Mouse (Mus musculus) embryo, embryonic 9.5 days (tissue): ENCODE measurements at regions not wholly inside any gene's neighbourhood (a gene's known extent, or its start where the extent isn't known, plus 50 kb on each side); places are given as distances from the start of the nearest gene placed in this dataset.

Experiments
- DNase-seq: peaks from one replicate; pipeline ENCODE4 v3.0.0-alpha.2; 2017; ENCODE audit errors: extremely low spot score

DNA sequence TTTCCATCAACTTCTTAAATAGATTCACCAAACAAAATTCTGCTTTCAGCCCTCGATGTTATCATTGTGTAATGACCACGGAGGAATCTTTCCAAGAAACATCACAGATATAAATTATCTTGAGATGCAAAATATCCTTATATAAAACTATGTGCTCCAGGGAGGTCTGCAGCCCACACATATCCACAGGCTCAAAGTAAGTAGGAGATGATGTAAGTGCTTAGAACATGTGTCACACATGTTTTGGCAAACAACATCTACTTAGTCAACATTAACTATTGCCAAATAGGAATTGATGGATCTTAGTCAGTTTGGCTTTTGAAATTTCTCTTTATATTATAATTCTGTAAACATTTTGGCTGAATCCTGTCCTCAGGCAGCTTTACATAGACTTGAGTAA, 800.8 kb upstream of the Tenm2 start:
- no peak for DNase-seq

DNA sequence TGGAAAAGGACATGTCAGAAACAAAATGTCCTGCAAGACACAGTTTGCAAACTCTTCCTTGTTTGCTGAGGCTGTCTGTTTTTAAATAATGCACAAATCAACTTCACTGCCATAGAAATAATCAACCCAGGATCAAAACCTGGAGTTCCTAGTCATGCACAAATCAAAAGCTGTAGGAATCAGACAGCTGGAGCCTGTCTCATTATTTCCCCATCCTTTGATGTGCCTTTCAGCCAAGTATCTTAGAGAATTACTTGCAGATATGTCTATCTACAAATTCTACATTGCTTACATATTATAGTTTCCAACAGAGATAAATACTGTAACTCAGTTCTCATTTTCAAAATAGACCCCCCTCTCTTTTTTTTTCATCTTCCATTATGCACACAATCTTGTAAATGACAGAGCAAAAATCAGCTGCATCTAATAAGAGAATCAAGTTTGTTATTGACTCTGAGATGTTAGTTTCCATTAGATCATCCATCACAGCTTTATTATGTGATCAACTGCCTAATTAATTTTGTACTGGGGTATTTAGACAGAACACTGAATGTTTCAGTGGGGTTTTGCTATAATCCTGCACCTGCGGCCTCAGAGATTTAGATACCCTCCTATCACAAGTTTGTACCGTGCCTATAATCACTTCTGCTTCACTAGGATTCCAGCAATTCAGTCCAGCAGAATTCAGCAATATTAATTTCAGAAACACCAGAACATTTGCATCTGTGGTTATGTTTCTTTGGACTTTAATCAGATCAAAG, 798.9 kb upstream of the Tenm2 start:
- no peak for DNase-seq

DNA sequence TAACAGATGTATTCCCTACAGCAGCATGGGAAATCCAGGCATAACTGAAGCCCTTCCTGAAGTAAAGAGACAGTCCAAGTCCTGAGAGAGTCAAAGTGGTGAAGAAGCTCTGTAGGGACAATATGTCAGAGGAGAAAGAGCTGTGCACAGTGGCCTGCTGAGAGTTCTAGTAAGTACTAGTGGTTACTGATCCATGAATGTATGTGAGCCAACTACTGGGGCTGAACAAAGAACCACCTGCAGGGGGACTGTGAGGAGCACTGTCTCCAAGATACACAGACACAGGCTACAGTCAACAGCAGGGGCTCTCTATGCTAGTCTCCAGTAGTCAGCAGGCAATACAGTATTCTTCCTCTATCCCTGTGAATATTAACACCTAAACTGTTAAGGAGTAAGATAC, 785.9 kb upstream of the Tenm2 start:
- no peak for DNase-seq

DNA sequence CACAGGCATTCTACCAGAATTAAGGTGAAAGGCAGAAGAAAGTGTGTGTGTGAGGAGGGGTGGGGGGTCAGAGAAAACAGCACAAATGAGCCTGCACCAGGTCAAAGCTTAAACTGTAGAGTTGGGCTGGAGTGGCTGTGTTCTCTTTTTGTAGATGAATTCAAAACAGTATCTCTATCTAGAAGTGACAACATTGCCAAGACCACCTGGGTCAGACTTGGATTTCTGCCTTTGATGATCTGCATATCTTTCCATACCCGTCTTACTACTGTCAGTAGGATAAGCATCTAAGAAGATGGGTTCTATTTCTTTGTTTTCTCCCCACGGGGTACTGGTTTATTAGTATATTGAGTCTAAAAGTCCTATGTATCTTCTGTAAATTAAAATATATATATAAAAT, 742.4 kb upstream of the Tenm2 start:
- DNase-seq = no peak

DNA sequence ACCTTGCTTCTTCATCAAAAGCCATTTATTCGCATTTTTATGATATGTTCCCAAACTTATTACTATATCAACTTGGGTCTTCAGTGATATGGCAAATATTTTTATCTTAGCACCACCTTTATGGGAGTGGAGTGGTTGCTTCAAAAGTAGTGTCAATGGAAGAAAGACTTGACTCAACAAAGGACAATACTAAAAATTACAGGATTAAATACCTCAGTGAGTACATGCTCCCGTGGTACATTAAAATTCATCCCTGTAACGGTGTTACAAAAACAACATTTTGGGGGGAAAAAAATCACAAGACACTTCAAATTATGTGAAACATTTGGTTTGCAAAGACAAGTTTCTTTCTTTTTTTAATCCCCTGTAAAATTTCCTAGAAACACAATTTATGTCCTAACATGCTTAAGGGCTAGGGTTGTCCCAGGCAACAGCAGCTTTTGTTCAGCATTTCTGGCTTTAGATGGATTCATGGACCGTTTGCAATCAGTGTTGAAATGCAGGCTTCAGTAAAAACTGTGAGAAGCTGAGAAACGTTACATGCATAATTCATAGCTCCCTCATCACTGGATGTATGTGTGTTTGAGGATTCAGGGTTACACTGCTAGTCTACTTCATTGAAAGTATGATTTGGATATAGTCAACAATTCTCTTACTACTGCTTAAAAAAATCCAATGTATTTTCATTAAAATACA, 700.8 kb upstream of the Tenm2 start:
- no peak for DNase-seq

DNA sequence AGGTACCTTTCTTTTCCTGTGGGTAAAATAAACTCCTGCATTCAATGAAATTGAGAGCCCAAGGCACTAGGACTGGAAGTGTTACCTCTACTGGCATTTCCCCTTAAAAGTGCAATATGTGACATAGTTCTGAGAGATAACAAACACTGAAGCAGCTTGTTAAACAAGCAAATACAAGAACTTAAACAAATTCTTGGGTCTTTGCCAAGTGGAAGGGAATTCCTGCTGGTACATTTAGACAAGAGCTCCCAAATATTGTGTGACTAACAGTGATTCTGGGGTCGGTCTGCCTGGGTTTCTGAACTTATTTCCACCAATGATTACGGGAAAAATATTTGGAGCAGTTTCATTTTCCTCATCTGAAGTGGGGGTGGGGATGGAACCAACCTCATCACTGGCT, 677.4 kb upstream of the Tenm2 start:
- no peak for DNase-seq

DNA sequence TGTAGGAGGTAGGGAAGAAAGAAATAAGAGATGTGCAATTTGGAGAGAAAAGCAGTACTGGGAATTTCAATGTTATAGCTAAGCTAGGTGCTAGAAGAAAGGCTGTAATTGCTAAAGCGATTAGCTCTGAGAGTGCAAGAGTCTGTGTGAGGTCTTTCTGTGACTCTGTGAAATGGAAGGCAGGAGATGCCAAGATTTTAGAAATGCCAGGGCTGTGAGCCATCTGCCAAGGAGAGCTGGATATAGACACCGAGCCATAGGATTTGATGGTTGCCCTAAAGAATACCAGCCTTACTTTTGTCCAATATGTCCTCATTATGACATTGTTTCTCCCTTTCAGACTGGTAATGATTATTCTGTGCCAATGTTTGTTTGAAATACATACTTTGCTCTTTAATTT, 669.2 kb upstream of the Tenm2 start:
- DNase-seq = no peak

DNA sequence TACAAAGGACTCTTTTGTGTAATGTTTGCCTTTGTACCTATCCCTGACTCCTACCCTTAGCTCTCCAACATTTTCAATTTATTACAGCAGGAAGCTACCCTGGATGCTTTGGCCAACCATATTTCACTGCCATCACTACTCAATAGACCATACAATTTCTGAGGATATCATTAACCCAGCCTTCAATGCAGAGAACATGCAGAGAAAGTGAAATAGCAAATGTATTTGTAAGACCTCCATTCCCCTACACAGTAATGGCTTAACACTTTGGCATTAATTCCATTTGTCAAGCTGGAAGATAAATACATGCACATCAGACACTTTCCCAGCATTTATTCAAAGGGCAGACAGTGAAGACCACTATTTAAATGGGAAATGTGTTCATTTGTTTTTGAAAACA, 661.9 kb upstream of the Tenm2 start:
- DNase-seq = no peak

DNA sequence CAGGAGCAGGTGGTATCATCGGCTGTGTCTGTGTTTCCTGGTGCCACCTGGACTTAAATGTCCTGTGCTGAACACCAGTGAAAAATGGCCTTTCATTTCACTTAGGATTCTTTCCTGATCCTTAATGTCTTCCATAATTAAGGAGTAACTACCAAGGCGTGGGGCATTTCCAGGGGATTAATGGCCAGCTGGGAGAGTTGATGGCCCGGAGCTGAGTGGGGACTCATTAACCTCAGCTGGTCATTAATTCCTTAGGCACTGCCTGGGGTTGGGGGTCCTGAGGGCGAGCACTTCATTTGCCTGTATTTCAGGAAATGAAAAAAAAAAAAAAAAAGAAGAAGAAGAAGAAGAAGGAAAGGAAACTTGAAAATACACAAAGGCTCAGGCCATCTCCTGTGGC, 647.0 kb upstream of the Tenm2 start:
- no peak for DNase-seq

DNA sequence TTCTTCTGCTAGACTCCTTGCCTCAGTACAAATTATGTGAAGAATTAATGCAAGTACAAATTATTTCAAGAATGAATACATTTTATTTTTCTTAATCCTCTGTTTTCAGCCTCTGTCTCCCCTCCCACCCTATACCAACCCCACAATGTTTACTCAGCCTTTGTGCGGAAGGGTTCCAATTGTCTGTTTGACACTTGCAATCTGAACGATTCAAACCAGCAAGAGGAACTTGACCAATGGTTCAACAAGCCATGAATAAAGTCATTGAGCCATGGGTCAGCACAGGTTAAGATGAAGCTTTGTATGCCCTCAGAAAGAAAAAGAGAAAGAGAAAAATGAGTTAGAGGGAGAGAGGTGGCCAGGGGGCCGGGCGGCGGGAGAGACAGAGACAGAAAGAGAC, 601.5 kb upstream of the Tenm2 start:
- peak; percentile 25 for DNase-seq

DNA sequence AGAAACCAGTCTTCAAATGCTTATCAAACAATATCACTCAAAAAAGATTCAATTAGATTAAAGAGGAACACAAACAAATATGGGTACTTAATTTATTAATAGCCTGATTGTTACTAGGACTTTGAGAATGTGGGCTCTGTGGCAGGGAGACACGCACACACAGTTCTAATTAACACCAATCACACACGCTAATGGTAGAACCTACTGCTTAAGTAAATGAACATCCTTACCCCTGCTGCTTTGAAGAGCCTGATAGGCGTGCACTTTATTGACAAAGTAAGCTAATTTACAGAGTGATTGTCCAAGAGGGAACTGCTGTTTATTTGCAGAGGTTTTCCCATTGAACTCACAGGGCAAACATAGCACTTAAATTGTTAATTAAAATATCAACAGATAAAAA, 595.2 kb upstream of the Tenm2 start:
- no peak for DNase-seq

DNA sequence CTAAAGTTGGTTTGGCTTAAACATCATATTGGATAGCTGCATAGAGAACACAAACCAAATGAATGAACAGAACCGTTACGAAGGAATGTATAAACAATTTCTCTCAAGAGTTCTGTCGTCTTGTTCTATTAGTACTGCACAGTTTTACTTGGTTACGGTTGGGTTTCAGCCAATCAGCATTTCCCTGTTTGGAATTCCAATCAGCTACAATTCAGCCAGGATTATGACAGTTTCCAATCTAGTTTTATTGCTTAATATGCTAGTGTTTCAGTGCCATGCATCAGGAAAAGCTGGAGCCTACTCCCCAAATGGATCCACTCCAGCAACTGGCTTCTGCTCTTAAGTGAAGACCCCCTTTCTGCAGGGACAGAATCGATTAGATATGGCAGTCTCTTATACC, 571.0 kb upstream of the Tenm2 start:
- no peak for DNase-seq

DNA sequence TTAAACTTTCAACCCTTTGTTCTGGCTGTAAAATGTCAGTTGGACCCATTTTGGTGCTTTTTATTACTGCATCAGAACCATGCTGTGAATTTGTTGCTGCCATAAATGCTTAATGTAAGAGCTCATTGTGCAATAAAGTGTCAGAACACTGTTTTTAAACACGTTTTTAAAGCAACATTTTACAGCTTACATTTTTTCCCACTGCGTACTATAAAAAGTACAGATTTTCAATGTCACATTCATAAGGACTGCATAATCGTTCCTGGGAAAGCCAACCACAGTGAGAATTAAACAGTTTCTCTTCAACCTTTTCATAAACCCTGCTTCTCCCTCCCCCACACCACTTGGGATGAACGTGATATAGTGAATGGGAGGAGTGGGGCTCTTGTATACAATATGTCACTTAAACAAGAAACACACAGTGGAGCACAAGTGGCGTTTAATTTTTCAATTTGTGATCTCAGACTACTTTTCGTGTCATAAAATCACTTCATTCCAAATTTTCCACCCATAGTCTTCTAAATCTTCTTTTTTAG, 563.1 kb upstream of the Tenm2 start:
- no peak for DNase-seq

DNA sequence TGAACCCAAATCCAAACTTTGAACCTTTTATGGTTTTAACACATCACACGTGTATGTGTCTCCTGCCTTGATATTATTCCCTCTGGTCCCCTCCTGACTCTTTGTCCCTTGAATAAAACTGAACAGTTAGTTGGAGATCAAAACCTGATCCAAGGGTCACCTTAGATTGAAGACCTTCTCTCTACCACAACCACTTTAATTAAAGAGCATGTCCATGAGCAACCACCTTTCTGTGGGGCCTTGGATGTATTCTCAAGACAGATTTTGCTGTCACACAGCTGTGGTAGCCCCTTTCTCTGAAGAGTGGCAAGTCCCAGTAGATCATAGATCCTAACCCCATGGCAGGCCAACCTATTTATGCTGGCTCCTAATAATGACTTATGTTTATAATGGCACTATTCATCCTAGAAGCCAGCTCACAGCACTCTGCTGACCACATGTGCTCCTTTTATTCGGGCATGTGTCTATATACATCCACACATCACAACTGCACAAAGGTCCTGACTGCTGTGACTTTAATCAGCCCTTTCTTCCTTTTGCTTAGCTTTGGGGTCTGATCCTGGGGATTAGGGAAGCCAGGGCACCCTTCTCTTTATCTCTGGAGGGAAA, 536.8 kb upstream of the Tenm2 start:
- no peak for DNase-seq

DNA sequence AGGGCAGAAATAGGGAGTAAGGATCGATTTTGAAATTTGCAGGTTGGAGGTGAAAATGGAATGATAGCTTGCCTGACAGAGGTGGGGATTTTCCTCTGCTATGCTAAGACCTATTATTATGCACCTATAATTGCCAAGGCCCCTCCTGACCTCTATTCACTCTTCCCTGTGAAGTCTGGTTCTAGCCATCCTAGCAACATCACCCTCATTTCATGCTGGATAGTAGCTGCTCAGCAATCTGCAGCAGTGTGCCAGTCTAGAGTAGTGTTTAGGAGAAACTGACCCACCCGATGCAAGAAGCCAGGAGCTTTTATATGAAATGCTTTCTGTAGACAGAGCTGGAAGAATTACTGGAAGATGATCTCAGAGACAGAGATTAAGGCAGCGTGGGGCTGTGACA, 535.1 kb upstream of the Tenm2 start:
- DNase-seq = no peak

DNA sequence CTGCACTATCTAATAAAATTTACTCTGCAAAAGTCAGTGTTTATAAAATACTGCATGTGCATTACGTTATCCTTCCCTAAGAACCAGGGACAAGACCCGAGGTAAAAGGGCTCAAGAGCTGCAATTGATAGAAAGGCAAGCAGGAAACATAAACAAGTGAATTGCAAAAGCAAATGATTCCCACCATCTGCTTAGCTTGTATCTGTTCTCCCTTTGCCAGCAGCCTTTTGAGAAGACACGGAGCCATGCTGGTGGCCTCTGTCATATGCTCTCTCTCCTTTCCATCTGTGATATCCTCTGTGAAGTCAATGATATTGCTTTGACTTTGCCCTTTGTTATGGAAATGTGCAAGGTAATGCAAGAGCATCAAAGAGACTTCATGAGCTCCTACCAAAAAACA, 532.4 kb upstream of the Tenm2 start:
- no peak for DNase-seq

DNA sequence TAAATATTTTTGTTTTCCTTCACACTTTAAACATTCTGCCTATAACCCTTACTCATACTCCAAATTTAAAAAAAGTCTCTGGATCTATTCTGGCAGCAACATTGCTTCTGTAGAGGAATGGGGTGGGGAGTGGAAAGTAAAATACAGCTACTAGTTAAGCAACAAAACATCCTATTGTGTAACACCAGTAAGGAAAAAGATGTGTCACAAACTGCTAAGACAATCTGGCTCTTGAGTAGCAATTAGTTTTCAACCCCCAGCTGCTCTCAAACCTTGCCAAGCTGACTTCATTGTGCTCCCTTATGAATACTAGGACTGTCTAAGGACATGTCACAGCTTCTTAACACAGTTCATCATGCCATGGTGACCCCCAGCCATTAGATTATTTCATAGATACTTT, 500.2 kb upstream of the Tenm2 start:
- no peak for DNase-seq

DNA sequence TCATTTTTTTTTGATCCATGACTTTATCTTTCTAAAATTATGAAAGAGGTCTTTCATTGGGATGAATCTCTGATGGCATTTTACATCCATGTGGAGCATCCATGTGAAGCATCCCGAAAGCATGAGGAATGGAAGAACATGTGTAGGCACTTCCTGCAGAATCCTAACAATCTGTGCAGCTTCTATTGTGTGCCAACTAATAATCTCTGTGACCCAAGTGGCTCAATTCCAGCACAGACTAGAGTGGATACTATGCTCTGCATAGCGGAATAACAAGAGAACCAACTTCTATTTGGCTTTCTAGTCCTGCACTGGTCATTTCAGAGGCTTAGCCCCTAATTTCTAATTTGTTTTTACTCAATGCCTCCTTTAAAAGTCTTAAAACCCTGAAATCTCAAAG, 499.7 kb upstream of the Tenm2 start:
- no peak for DNase-seq

DNA sequence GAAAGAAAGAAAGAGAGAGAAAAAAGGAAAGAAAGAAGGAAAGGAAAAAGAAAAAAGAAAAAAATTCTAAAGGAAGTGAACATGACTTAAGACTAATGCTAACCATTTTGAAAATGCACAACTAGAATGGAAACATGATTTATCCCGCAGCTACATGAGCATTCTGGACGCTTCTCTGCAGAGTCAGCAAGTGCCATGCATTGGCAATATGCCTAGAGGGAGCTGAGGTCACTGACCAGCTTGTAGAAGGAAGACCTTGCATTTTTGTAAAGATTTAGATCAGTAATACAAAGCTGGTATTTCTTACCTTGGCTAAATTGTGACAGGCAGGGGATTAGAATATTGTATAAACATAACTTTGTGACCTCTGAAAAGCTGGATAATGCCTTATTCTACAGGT, 461.2 kb upstream of the Tenm2 start:
- no peak for DNase-seq

DNA sequence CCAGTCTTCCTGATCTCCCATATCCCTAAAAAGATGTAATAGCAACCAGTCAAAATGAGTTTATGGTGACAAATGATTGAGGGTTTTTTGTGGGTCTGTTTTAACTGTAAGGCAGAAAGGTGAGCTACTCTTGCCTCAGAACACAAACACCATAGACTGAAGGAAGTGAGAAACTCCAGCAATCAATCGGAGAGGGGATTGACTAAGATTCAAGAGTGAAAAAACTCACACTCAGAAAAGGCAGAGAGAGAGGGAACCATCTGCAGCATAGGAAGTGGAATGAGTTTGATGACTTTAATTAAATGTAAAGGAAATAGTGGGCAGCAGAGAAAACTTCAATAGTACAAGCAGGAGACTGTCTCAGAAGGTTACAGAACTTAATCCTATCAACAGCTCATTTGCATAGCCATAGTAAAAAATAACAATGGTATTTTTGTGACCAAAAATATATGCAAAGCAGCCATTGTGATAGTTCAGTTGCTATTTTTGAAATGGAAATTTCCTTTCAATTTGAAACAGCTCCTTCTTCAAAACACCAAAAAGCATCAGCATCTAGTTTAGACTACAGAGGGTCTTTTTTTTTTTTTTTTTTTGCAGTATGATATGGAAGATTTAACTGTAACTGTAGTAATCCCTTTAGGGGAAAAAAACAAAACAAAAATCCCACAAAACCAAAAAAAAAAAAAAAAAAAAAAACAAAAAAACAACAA, 442.9 kb upstream of the Tenm2 start:
- no peak for DNase-seq

DNA sequence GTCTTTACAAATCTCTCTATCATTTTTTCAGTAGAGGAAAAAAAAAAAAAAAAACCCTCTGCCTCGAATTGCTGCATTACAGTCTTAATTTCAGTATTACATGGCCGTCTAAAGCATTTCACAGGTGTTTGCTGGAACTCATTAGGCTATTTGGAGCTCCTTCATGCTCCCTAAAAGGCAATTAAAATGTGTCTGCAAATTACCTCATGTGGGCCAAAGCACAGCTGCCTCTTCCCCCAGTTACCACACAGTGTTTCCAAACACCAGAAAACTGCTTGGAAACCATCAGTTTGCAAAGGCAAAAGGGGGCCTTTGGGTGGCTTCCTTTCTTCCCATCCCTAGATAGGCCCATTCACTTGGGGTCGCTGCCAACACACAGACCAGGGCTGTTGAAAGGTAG, 435.6 kb upstream of the Tenm2 start:
- DNase-seq = no peak

DNA sequence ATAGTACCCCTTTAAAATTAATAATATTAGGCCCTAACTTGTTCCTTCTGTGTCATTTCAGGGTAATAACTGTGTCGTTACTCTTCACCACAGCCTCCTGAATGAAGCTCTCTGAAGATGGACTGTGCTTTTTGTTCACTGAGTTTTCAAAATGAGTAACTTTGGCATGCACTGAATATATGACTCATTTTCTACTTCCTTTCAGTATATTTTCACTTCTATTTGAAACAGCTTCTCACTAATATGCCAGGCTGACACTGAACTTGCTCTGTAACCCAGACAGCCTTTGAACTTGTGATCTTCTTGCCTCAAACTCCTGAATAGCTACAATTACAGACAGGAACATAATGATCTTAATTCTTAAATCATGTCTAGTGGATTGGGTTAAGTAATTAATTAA, 431.2 kb upstream of the Tenm2 start:
- no peak for DNase-seq
